Mouse (Mus musculus) liver, embryonic 11.5 days (tissue): ENCODE results near the gene Ifnl3. TPM values are rescaled to one million over a fixed set of nuclear protein-coding genes. Genes with fewer than 3 reads are reported as not detected.
A peak's percentile ranks its signal among the peaks of the same experiment; 100 is the strongest.
"Not testable (repeated sequence)": the region's sequence is repeated elsewhere in the genome, so short reads cannot be mapped to it uniquely, and the experiment has no call there.

Experiments used
- ATAC-seq: fragments of 200-750 bp; cut with Nextera tagmentation; replicated peaks from 2 replicates; pipeline ENCODE4 v1.8.0; 2017; ENCODE audit warnings: moderate number of reproducible peaks, mild to moderate bottlenecking, moderate TSS enrichment, moderate library complexity; ENCODE audit not compliant: low FRiP score
- DNase-seq: peaks from one replicate; pipeline ENCODE4 v3.0.0-alpha.2; 2017; ENCODE audit warnings: low spot score
- H3K27ac ChIP-seq: fragments of 300-500 bp; sonication (generic); 2 replicates; pipeline ENCODE4 v1.5.1; 2014; ENCODE audit warnings: mild to moderate bottlenecking, low read depth, low read length, control low read depth
- H3K27me3 ChIP-seq: fragments of 300-500 bp; sonication (generic); replicated peaks from 2 replicates; pipeline ENCODE4 v1.6.1; 2014; ENCODE audit warnings: low read length, mixed read lengths; ENCODE audit not compliant: control insufficient read depth, insufficient read depth
- H3K36me3 ChIP-seq: fragments of 300-500 bp; sonication (generic); 2 replicates; pipeline ENCODE4 v1.6.1; 2014; ENCODE audit warnings: mild to moderate bottlenecking, low read length, moderate library complexity, mixed read lengths; ENCODE audit not compliant: control insufficient read depth, insufficient read depth
- H3K4me1 ChIP-seq: fragments of 300-500 bp; sonication (generic); replicated peaks from 2 replicates; pipeline ENCODE4 v1.6.1; 2014; ENCODE audit warnings: low read length, mixed read lengths; ENCODE audit not compliant: control insufficient read depth, insufficient read depth
- H3K4me2 ChIP-seq: fragments of 300-500 bp; sonication (generic); 2 replicates; pipeline ENCODE4 v1.6.1; 2014; ENCODE audit warnings: mild to moderate bottlenecking, control low read depth, moderate library complexity
- H3K4me3 ChIP-seq: fragments of 300-500 bp; sonication (generic); 2 replicates; pipeline ENCODE4 v1.5.1; 2014; ENCODE audit warnings: low read depth, low read length, control low read depth
- H3K9ac ChIP-seq: fragments of 300-500 bp; sonication (generic); 2 replicates; pipeline ENCODE4 v1.6.1; 2014; ENCODE audit warnings: low read depth, low read length, control low read depth
- H3K9me3 ChIP-seq: fragments of 300-500 bp; sonication (generic); 2 replicates; pipeline ENCODE4 v1.6.1; 2016; ENCODE audit warnings: low read length, inconsistent platforms, mixed read lengths; ENCODE audit not compliant: control insufficient read depth
- WGBS: fragments of 180-500 bp; shearing (Covaris S2); extraction: QIAGEN DNeasy Blood & Tissue Kit; methylation state at CpG from one replicate; pipeline ENCODE4 v1.1.7; 2014; 5-methylcytosine and 5-hydroxymethylcytosine counted together
- polyA plus RNA-seq: library from polyadenylated mRNA; unstranded; fragments of >200 nt; fragmentation: Nextera tagmentation; extraction: Ambion mirVana; gene quantifications from 2 replicates; pipeline ENCODE4 v1.2.1, GENCODE M21; 2014

The Ifnl3 gene
- polyA plus RNA-seq = not detected in 2 replicates

DNA sequence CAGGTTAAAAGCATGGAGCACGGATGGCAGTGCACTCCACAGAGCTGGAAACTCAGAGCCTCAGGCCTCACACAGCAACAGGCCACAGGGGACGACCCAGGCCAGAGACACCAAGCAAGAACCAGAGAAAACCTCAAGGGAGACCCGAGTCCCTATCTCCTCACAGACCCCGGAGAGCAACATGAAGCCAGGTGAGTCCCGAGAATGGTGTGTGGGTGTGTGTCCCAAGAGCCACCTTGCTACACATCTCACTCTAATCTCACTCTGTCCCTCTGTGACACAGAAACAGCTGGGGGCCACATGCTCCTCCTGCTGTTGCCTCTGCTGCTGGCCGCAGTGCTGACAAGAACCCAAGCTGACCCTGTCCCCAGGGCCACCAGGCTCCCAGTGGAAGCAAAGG lies at the start of gene Ifnl3:
Gene Ifnl3 (plus strand): TSS at position 301 of the 400 bp plus-strand sequence.
- H3K4me1 ChIP-seq, ATAC-seq, H3K4me2 ChIP-seq, H3K9me3 ChIP-seq, H3K36me3 ChIP-seq, DNase-seq, H3K9ac ChIP-seq, H3K27ac ChIP-seq, H3K4me3 ChIP-seq, H3K27me3 ChIP-seq: not testable (repeated sequence)
- 65% methylated on average over 5 of the region's 6 CpGs for WGBS

DNA sequence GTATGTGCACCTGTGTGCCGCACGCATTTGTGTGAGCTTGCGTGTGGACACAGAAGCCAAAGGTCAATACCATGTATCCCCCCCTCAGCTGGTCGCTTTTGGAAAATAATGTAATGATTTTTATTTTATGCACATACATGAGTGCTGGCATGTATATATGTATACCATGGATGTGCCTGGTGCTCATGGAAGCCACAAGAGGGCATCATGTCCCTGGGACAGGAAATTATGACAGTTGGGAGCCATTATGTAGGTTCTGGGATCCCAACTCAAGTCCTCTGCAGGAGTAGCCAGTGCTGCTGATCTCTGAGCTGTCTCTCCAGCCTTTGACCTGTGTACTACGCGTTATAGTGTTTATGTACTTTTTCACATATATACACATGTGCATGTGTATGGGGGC lies 46.4 kb upstream of the Ifnl3 start:
- no peaks in the 10 kb centered on the region for H3K4me1 ChIP-seq
- no peak overlapping the region for H3K9ac ChIP-seq
- DNase-seq (no peak), ATAC-seq (no peak)
- WGBS = 85% methylated on average over 6 of the region's 6 CpGs
- no peaks in the 10 kb centered on the region for H3K36me3 ChIP-seq
- H3K9me3 ChIP-seq = no peaks in the 10 kb centered on the region
- no peak overlapping the region for H3K27ac ChIP-seq
- H3K4me2 ChIP-seq = no peak overlapping the region
- H3K4me3 ChIP-seq = no peak overlapping the region
- no peaks in the 10 kb centered on the region for H3K27me3 ChIP-seq

DNA sequence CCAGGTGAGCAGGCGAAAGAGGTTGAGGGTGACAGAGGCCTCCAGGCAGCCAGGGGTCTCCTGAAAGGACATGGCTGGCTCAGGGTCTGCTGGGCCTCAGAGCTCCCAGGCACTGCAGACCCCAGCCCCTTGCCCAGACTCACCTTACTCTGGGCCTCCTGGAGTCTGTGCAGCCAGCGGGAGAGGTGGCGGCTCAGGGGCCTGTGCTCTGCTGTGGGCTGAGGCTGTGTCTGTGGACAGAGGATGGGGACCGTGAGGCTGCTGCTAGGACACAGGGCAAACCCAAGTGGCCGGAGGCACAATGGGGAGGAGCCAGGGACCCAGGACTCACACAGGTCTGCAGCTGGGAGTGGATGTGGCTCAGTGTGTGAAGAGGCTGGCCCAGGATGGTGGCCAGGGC lies 45.3 kb upstream of the Ifnl3 start:
- no peak for ATAC-seq
- H3K4me3 ChIP-seq = no peak overlapping the region
- no peak for DNase-seq
- H3K4me2 ChIP-seq = no peak overlapping the region
- H3K27me3 ChIP-seq = no peaks in the 10 kb centered on the region
- H3K27ac ChIP-seq = no peak overlapping the region
- H3K9ac ChIP-seq = no peak overlapping the region
- H3K9me3 ChIP-seq = no peaks in the 10 kb centered on the region
- no peaks in the 10 kb centered on the region for H3K4me1 ChIP-seq
- H3K36me3 ChIP-seq = no peaks in the 10 kb centered on the region
- 78% methylated on average over 5 of the region's 5 CpGs for WGBS

DNA sequence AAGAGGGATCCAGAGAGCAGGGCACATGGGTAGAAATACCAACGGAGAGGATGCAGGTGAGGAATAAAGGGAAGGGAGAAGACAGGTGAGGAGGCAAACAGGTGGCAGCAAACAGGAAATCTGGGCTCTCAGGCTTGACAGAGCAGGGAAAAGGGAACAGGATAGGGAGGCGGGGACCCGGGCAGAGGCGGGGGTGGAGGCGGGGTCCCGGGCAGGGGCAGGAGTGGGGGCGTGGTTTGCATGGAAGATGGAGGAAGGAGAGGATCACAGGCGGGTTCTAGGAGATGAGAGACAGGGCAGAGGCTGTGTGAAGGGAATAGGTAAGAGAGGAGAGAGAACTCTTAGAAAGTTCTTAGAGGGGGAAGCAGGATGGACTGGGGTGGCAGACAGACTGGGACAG lies 43.8 kb upstream of the Ifnl3 start:
- no peak for DNase-seq
- WGBS = 8% methylated on average over 8 of the region's 8 CpGs

DNA sequence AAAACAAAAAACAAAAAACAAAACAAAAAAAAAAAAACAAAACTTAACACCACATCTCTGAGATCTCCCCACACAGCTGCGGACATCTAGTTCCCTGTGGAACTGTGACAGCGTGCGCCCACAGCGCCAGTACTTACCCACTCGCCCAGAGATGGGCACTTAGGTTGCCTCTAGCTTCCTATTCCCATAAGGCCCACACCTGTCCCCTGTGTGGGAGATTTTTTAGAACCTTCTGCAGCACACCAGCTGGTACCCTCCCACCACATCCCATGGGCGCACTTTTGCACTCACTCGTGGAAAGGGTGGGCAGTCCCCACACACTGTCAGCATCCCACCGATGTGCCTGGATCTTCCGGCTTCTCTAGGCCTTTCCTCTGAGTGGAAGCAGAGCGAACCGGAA lies 39.8 kb upstream of the Ifnl3 start:
- Histone ChIP-seq H3K9ac (no peak overlapping the region), H3K9me3 (no peaks in the 10 kb centered on the region), H3K27me3 (peaks cover 5% of the 10 kb centered on the region; the same call in 1 of the 2 replicates), H3K4me2 (no peak overlapping the region), H3K4me1 (no peaks in the 10 kb centered on the region), H3K4me3 (no peak overlapping the region), H3K27ac (no peak overlapping the region), H3K36me3 (no peaks in the 10 kb centered on the region)
- WGBS = 82% methylated on average over 11 of the region's 11 CpGs
- ATAC-seq = no peak
- no peak for DNase-seq

More for the DNA sequence above, 43.8 kb upstream of the Ifnl3 start:
- ATAC-seq = no peak
- H3K36me3 ChIP-seq = no peaks in the 10 kb centered on the region
- H3K4me1 ChIP-seq = no peaks in the 10 kb centered on the region
- H3K4me2 ChIP-seq = no peak overlapping the region
- no peak overlapping the region for H3K27ac ChIP-seq
- H3K9me3 ChIP-seq = no peaks in the 10 kb centered on the region
- no peak overlapping the region for H3K4me3 ChIP-seq
- H3K9ac ChIP-seq = no peak overlapping the region
- H3K27me3 ChIP-seq = no peaks in the 10 kb centered on the region

DNA sequence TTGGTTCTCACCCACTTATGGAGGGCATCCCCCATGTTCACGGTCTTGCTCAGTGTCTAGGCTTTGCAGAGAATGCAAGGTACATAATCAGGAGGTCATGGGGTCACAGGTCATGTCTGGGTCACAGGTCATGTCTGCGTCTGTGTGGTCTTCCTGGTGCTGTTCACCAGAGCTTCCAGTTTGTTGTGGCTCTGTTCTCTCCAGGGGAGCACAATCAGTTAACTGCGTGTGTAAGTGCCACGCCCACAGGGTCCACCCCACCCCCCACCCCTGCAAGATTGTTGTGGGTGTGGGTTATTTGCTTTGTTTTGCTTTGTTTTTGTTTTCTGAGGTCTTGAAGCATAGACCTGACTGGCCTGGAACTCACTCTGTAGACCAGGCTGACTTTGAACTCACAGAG lies 38.4 kb upstream of the Ifnl3 start:
- Histone ChIP-seq H3K4me2 (no peak overlapping the region), H3K27me3 (peaks cover 6% of the 10 kb centered on the region; the same call in 1 of the 2 replicates), H3K9me3 (no peaks in the 10 kb centered on the region), H3K36me3 (no peaks in the 10 kb centered on the region), H3K4me3 (no peak overlapping the region), H3K4me1 (no peaks in the 10 kb centered on the region), H3K9ac (no peak overlapping the region), H3K27ac (no peak overlapping the region)
- no peak for DNase-seq
- WGBS = 29% methylated on average over 4 of the region's 4 CpGs
- no peak for ATAC-seq

DNA sequence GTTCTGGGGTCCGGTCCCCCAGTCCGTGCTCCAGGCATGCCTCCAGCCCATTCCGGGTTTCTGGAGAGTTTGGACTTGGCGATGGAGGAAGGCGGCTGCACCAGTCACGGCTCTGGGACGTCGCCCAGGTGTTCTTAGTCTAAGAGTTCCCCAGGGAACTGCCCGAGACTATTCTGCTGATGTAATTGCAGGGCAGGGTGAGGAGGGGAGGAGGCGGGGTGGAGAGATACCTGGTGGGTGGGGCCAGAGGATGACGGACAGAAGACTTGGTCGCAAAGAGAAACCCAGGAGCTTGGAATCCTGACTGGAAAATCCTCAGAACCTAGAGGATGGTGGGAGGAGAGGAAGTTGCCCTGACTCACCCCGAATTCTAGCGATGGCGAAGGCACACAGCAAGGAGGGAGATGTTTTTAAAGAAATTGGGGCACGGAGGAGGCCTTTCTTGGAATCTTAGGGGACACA lies 34.6 kb upstream of the Ifnl3 start:
- H3K4me2 ChIP-seq = peak overlapping the region; percentile 48
- peak overlapping the region; percentile 23 for H3K4me3 ChIP-seq
- 9% methylated on average over 16 of the region's 16 CpGs for WGBS
- peaks cover 6% of the 10 kb centered on the region; the same call in 1 of the 2 replicates for H3K27me3 ChIP-seq
- no peaks in the 10 kb centered on the region for H3K4me1 ChIP-seq
- H3K27ac ChIP-seq = no peak overlapping the region
- H3K36me3 ChIP-seq = no peaks in the 10 kb centered on the region
- no peaks in the 10 kb centered on the region for H3K9me3 ChIP-seq
- no peak for DNase-seq
- ATAC-seq = no peak
- H3K9ac ChIP-seq = no peak overlapping the region

DNA sequence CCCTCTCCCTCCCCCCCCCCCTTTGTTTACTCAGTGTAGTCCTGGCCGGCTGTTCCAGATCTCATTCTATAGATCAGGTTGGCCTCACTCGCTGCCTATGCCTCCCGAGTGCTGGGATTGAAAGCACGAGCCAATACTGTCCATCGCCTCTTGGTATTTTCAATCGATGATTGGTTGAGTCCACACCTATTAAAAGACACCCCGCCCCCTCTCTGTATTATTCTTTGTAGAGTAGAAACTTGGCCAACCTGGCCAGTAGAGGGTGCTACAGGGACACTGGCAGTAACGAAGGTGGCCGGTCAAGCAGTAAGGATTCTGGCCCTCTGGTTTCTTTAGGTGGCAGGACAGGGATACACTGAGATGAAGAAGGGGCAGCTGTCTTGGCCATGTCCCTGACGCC lies 32.2 kb upstream of the Ifnl3 start:
- DNase-seq (peak; percentile 47), ATAC-seq (peak; percentile 39; the same call in 1 of the 2 replicates)
- Histone ChIP-seq H3K36me3 (no peaks in the 10 kb centered on the region), H3K27ac (no peak overlapping the region), H3K4me1 (no peaks in the 10 kb centered on the region), H3K9ac (no peak overlapping the region), H3K4me2 (peak overlapping the region; percentile 40), H3K9me3 (no peaks in the 10 kb centered on the region), H3K4me3 (no peak overlapping the region), H3K27me3 (peaks cover 6% of the 10 kb centered on the region; the same call in 1 of the 2 replicates)
- WGBS = 5% methylated on average over 10 of the region's 10 CpGs

DNA sequence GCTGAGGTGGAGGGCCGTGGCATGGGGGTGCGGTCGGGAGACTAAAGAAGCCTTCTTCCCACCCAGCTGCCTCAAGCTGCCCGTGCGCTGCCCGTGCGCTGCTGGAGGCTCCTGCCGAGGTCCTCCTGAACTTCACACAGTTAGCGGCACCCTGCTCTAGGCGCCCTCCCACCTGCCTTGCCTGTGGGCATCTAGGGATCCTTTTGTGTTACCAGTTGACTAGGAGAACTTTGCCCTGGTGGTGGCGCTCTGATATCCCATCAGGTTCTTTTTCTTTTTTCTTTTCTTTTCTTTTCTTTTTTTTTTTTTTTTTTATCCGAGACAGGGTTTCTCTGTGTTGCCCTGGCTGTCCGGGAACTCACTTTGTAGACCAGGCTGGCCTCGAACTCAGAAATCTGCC lies 31.7 kb upstream of the Ifnl3 start:
- Histone ChIP-seq H3K27me3 (peaks cover 6% of the 10 kb centered on the region; the same call in 1 of the 2 replicates), H3K36me3 (no peaks in the 10 kb centered on the region), H3K9me3 (no peaks in the 10 kb centered on the region), H3K9ac (no peak overlapping the region), H3K4me1 (no peaks in the 10 kb centered on the region), H3K4me2 (peak overlapping the region; percentile 40), H3K27ac (no peak overlapping the region), H3K4me3 (no peak overlapping the region)
- no peak for ATAC-seq
- WGBS = 37% methylated on average over 14 of the region's 14 CpGs
- no peak for DNase-seq
